Mouse (Mus musculus): ENCODE measurements around the gene Gm14743.
"Not testable (repeated sequence)": the region's sequence is repeated elsewhere in the genome, so short reads cannot be mapped to it uniquely, and the experiment has no call there.

Gm14743 gene

DNA sequence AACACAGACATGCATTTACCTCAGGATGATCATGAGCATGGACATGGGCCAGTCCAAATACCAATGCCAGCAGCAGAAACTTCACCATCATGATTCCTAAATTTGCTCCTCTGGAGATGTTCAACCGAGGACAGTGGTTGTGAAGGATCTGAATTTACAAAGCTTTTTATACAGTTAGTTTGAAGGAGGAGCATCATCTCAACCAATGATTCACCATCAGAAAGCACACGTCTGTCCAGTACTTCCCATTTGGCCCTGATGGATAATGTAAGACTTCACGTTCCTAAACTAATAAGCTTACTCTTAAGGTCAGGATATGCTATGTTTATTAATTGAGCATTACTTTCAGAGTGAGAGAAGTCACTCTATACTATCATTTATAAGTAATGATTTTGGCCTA lies at the start of gene Gm14743:
Gm14743 (minus strand) TSS at position 101 of the 400 bp plus-strand sequence.
- DNase-seq (ENCODE audit: inconsistent ontology term): not testable (repeated sequence)

DNA sequence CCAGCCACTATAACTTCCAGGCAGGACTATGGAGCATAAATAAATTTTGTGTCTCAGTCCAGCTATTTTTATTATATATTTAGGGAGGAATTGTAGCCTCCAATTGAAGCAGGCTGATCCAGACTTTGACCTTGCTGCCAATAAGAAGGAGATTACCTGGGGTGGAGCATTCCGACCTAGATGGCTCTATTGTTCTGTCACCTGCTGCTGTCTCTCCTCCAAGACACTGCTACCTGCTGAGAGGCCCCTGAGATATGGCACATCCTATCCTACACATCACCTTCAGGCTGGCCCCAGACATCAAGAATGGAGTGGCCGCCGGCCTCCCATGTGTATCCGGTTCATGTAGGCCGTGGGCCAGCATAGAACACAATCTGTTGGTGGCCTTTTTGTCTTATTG lies 42.9 kb downstream of the Gm14743 start:
- DNase-seq (ENCODE audit: inconsistent ontology term): no peak

DNA sequence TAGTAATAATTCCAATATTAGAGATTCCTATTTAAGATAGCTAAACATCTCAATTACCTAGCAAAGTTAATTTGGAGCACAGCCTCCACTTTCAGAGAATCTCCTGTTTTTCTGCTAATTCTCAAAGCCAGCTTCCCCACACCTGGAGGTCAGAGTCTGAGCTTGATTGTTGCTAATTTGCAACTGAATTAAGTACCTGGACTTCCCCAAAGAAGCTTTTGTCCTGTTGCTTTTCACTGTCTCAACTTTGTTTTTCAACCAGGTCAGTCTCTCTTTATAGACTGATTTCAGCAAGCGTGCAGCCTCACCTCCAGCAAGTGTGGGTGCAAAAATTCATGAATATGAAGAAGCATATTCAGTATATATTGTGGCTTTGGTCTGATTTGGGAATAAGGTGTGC lies 43.5 kb downstream of the Gm14743 start:
- not testable (repeated sequence) for DNase-seq (ENCODE audit: inconsistent ontology term)
